Mouse (Mus musculus) neural tube, embryonic 14.5 days (tissue): Measurements from ENCODE around the gene Ptcra. TPM values are rescaled to one million over a fixed set of nuclear protein-coding genes. Genes with fewer than 3 reads are reported as not detected.

Experiments
- ATAC-seq: fragments of 200-750 bp; cut with Nextera tagmentation; 2 replicates; pipeline ENCODE4 v1.8.0; 2017; ENCODE audit warnings: low read depth, mild to moderate bottlenecking, moderate TSS enrichment, moderate library complexity
- H3K27ac ChIP-seq: fragments of 300-500 bp; sonication (generic); 2 replicates; pipeline ENCODE4 v1.5.1; 2014; ENCODE audit warnings: low read depth, mild to moderate bottlenecking, control low read depth, low read length, moderate library complexity, mixed read lengths
- H3K27me3 ChIP-seq: fragments of 300-500 bp; sonication (generic); 2 replicates; pipeline ENCODE4 v1.6.1; 2014; ENCODE audit warnings: low read length; ENCODE audit not compliant: control insufficient read depth, insufficient read depth
- H3K36me3 ChIP-seq: fragments of 300-500 bp; sonication (generic); 2 replicates; pipeline ENCODE4 v1.6.1; 2014; ENCODE audit warnings: low read length, mixed read lengths; ENCODE audit not compliant: control insufficient read depth, insufficient read depth
- H3K4me1 ChIP-seq: fragments of 300-500 bp; sonication (generic); 2 replicates; pipeline ENCODE4 v1.6.1; 2014; ENCODE audit warnings: low read length; ENCODE audit not compliant: control insufficient read depth, insufficient read depth
- H3K4me2 ChIP-seq: fragments of 300-500 bp; sonication (generic); 2 replicates; pipeline ENCODE4 v1.6.1; 2014; ENCODE audit warnings: mild to moderate bottlenecking, low read depth, low read length, control low read depth
- H3K4me3 ChIP-seq: fragments of 300-500 bp; sonication (generic); 2 replicates; pipeline ENCODE4 v1.5.1; 2014; ENCODE audit warnings: low read depth, low read length, control low read depth, mixed read lengths
- H3K9ac ChIP-seq: fragments of 300-500 bp; sonication (generic); replicated peaks from 2 replicates; pipeline ENCODE4 v1.6.1; 2014; ENCODE audit warnings: low read depth, mild to moderate bottlenecking, control low read depth, low read length, mixed read lengths
- H3K9me3 ChIP-seq: fragments of 300-500 bp; sonication (generic); 2 replicates; pipeline ENCODE4 v1.6.1; 2016; ENCODE audit warnings: low read length; ENCODE audit not compliant: control insufficient read depth
- WGBS: fragments of 180-500 bp; shearing (Covaris S2); extraction: QIAGEN DNeasy Blood & Tissue Kit; methylation state at CpG from one replicate; pipeline ENCODE4 v1.1.7; 2014; 5-methylcytosine and 5-hydroxymethylcytosine counted together
- polyA plus RNA-seq: library from polyadenylated mRNA; unstranded; fragments of >200 nt; fragmentation: Nextera tagmentation; extraction: Ambion mirVana; gene quantifications from 2 replicates; pipeline ENCODE4 v1.2.1, GENCODE M21; 2014

Gene Ptcra
- polyA plus RNA-seq, 1 experiment from 2014 or later: 0.32 TPM

DNA sequence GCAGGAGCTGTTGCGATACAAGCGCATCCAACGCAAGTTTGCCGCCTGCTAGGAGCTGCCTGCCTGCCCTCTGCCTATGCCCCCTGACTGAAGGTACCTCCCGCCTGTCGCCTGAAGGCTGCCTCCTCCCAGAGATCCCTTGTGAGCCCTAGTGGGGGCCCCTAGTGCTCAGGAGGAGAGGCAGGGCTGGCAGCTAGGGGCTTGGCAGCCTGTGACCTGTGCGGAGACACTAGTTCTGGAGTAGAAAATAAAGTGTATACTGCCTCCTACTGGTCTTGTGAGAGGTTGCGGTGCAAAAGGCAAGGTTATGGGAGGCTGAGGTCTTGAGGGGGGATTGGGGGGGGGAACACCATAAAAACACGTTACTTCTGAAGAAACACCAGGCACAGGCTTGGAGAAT lies 38.2 kb downstream of the Ptcra start:
- H3K4me2 ChIP-seq: no peak overlapping the region
- H3K4me3 ChIP-seq: no peak overlapping the region
- no peak overlapping the region for H3K27ac ChIP-seq
- H3K9ac ChIP-seq: no peak overlapping the region
- H3K36me3 ChIP-seq: peaks cover 8% of the 10 kb centered on the region
- no peaks in the 10 kb centered on the region for H3K4me1 ChIP-seq
- 48% methylated on average over 9 of the region's 9 CpGs for WGBS
- 0 out of 2 replicates have a peak, but pooled peaks cover 2% of the 10 kb centered on the region for H3K27me3 ChIP-seq
- no peak; the same call in 1 of the 2 replicates for ATAC-seq
- H3K9me3 ChIP-seq: no peaks in the 10 kb centered on the region

DNA sequence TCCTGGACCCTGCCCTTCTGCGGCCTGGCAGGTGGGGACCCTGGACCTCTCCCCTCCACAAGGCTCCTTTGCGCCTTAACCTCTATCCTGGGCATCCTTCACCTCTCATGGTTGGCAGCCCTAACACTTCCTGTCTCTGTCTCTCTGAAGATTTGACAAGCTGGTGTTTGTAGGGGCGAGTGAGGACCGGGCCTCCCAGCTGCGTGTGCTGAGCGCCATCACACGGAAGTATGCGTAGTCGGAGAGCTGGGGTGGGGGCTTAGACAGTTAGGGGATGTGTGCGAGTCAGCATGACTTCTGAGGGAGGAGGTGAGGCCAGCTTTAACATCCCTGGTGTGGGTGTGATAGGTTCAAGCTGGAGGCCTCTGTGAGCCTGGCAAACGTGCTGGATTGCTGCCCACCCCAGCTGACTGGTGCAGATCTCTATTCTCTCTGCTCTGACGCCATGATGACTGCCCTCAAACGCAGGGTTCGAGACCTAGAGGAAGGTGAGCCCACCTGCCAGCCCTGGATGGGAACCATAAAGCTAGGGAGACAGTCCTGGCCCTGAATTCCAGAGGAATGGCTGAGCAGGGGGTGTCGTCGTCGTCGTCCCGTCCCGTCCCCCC lies 38.9 kb downstream of the Ptcra start:
- no peak for ATAC-seq
- H3K9me3 ChIP-seq: no peaks in the 10 kb centered on the region
- H3K27me3 ChIP-seq: 0 out of 2 replicates have a peak, but pooled peaks cover 2% of the 10 kb centered on the region
- no peak overlapping the region for H3K4me3 ChIP-seq
- H3K27ac ChIP-seq: no peak overlapping the region
- WGBS: 83% methylated on average over 19 of the region's 20 CpGs
- peaks cover 8% of the 10 kb centered on the region for H3K36me3 ChIP-seq
- H3K4me2 ChIP-seq: no peak overlapping the region
- H3K9ac ChIP-seq: no peak overlapping the region
- no peaks in the 10 kb centered on the region for H3K4me1 ChIP-seq

DNA sequence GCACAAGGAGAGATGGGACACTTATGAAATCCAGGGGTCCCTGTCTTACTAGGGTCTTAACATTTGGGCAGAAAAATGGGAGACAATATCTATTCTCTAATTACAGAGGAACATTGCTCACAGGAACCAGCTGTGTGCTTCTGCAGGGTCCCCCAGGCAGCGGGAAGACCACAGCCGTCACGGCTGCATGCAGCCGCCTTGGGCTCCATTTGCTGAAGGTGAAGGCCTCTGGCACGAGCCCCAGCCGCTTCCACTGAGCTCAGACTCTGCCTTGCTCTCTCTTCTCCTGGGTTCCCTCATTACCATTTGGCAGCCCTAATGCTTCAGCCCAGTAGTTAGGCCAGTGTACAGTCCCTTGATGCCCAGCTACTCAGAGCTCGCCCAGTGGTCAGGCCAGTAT lies 42.4 kb downstream of the Ptcra start:
- Histone ChIP-seq H3K4me2 (no peak overlapping the region), H3K27ac (no peak overlapping the region), H3K27me3 (no peaks in the 10 kb centered on the region), H3K9me3 (no peaks in the 10 kb centered on the region), H3K36me3 (peaks cover 8% of the 10 kb centered on the region), H3K4me1 (no peaks in the 10 kb centered on the region), H3K4me3 (no peak overlapping the region), H3K9ac (no peak overlapping the region)
- 88% methylated on average over 7 of the region's 7 CpGs for WGBS
- ATAC-seq: no peak

DNA sequence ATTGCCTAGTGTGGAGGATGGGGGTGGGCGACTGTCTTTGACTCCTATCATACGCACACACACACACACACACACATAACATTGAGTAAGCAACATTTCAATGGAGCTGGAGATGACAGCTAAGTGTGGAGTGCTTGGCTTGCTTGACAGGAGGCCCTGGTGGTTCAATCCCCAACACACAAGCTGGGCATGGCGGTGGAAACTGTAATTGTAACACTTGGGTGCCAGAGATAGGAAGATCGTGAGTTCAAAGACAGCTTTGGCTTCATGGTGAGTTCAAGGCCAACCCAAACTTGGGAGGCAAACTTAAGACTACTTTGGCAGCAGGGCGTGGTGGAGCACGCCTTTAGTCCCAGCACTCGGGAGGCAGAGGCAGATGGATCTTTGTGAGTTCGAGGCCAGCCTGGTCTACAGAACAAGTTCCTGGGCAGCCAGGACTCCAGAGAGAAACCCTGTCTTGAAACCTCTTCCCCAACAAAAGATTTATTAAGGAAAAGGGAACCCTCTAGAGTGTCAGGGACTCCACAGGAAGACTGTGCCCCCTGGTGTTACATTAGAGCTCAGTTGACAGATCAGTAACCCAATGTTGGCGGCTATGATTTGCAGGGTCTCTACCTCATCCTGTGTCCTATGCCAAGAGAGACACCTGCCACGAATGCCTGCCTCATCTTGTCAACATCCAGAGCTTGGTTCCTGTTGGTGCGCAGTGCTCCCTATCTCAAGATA lies 48.6 kb downstream of the Ptcra start:
- 96% methylated on average over 11 of the region's 11 CpGs for WGBS
- H3K27ac ChIP-seq: no peak overlapping the region
- H3K9ac ChIP-seq: no peak overlapping the region
- peaks cover 5% of the 10 kb centered on the region; the same call in 1 of the 2 replicates for H3K36me3 ChIP-seq
- H3K4me2 ChIP-seq: no peak overlapping the region
- peaks cover 13% of the 10 kb centered on the region; the same call in 1 of the 2 replicates for H3K4me1 ChIP-seq
- H3K27me3 ChIP-seq: no peaks in the 10 kb centered on the region; the same call in 1 of the 2 replicates
- ATAC-seq: no peak
- no peak overlapping the region for H3K4me3 ChIP-seq
- H3K9me3 ChIP-seq: no peaks in the 10 kb centered on the region

GRCm38 (mm10) chr17:46713849-46714248 lies 49.7 kb downstream of the Ptcra start:
- no peak for ATAC-seq
- Histone ChIP-seq H3K9ac (no peak overlapping the region), H3K9me3 (no peaks in the 10 kb centered on the region), H3K27ac (no peak overlapping the region), H3K4me3 (no peak overlapping the region), H3K4me2 (no peak overlapping the region), H3K4me1 (peaks cover 13% of the 10 kb centered on the region; the same call in 1 of the 2 replicates), H3K36me3 (peaks cover 5% of the 10 kb centered on the region; the same call in 1 of the 2 replicates), H3K27me3 (no peaks in the 10 kb centered on the region; the same call in 1 of the 2 replicates)
- WGBS: 88% methylated on average over 9 of the region's 9 CpGs

- H3K27me3 ChIP-seq: no peaks in the 10 kb centered on the region; the same call in 1 of the 2 replicates
- no peak overlapping the region for H3K9ac ChIP-seq
- H3K36me3 ChIP-seq: peaks cover 5% of the 10 kb centered on the region; the same call in 1 of the 2 replicates
- H3K9me3 ChIP-seq: no peaks in the 10 kb centered on the region
- peak overlapping the region; percentile 97 for H3K4me3 ChIP-seq
- H3K4me2 ChIP-seq: peak overlapping the region; percentile 99
- ATAC-seq: no peak
- WGBS: 82% methylated on average over 7 of the region's 7 CpGs
- no peak overlapping the region for H3K27ac ChIP-seq
- H3K4me1 ChIP-seq: peaks cover 13% of the 10 kb centered on the region; the same call in 1 of the 2 replicates
Observed at GRCm38 (mm10) chr17:46712442-46712841, 51.1 kb downstream of the Ptcra start.

GRCm38 (mm10) chr17:46711612-46712271 lies 51.8 kb downstream of the Ptcra start:
- Histone ChIP-seq H3K27ac (peak overlapping the region; percentile 52; the same call in 1 of the 2 replicates), H3K4me3 (peak overlapping the region; percentile 97), H3K4me2 (peak overlapping the region; percentile 99), H3K9ac (peak overlapping the region; percentile 81), H3K4me1 (peaks cover 13% of the 10 kb centered on the region; the same call in 1 of the 2 replicates), H3K27me3 (no peaks in the 10 kb centered on the region; the same call in 1 of the 2 replicates), H3K36me3 (peaks cover 5% of the 10 kb centered on the region; the same call in 1 of the 2 replicates), H3K9me3 (no peaks in the 10 kb centered on the region)
- under 1% methylated on average over 69 of the region's 76 CpGs for WGBS
- peak; percentile 32; the same call in 1 of the 2 replicates for ATAC-seq

DNA sequence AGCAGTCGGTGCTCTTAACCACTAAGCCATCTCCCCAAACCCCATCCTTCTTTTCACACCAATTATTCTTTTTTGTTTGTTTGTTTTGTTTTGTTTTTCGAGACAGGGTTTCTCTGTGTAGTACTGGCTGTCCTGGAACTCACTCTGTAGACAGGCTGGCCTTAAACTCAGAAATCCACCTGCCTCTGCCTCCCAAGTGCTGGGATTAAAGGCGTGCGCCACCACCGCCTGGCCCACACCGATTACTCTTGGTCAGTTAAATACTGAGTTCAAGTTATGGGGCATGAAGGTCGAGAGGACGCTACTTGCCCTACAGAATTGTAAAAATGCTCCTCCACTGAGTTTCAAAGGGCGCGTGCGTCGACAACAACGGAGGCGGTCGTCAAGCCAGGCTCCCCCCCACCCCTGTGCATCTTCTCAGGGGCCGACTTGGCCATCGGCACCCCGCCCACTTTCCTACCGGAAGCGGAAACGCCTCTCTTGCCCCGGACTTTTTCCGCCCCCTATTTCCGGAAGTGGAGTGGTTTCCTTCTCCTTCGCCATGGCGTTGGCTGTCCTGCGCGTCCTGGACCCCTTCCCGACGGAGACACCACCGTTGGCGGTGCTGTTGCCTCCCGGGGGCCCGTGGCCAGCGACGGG lies 52.4 kb downstream of the Ptcra start, which contains the start of gene Pex6:
Pex6 (plus strand) TSS at position 505 of the 639 bp plus-strand sequence.
- peak within 1 kb of the TSS; percentile 75; the same call in 1 of the 2 replicates for H3K27ac ChIP-seq
- ATAC-seq: peak; percentile 90
- peak within 1 kb of the TSS; percentile 99 for H3K4me2 ChIP-seq
- H3K36me3 ChIP-seq: peaks cover 5% of the 10 kb centered on the region; the same call in 1 of the 2 replicates
- WGBS: 7% methylated on average over 36 of the region's 36 CpGs
- H3K4me1 ChIP-seq: peaks cover 13% of the 10 kb centered on the region; the same call in 1 of the 2 replicates
- H3K27me3 ChIP-seq: no peaks in the 10 kb centered on the region; the same call in 1 of the 2 replicates
- H3K9me3 ChIP-seq: no peaks in the 10 kb centered on the region
- H3K9ac ChIP-seq: peak within 1 kb of the TSS; percentile 81
- peak within 1 kb of the TSS; percentile 97 for H3K4me3 ChIP-seq
